Mouse (Mus musculus): Measurements from ENCODE around the gene Cftr.

Cftr gene

GRCm38 (mm10) chr6:18314365-18314943, 144.0 kb downstream of the Cftr start:
- no peak for DNase-seq (ENCODE audit: low spot score in 2 of 2)

- DNase-seq (ENCODE audit: low spot score in 2 of 2): no peak
Observed at GRCm38 (mm10) chr6:18322950-18323349, 152.5 kb downstream of the Cftr start.

- no peak for DNase-seq (ENCODE audit: low spot score in 2 of 2)
Observed at GRCm38 (mm10) chr6:18335393-18335792, 164.9 kb downstream of the Cftr start.

GRCm38 (mm10) chr6:18338307-18338706, 167.8 kb downstream of the Cftr start:
- DNase-seq (ENCODE audit: low spot score in 2 of 2): no peak

- no peak for DNase-seq (ENCODE audit: low spot score in 2 of 2)
Observed at GRCm38 (mm10) chr6:18344272-18344671, 173.8 kb downstream of the Cftr start.

- no peak for DNase-seq (ENCODE audit: low spot score in 2 of 2)
Observed at GRCm38 (mm10) chr6:18349153-18349858, 178.8 kb downstream of the Cftr start.

- DNase-seq (ENCODE audit: low spot score in 2 of 2): no peak
Observed at GRCm38 (mm10) chr6:18360154-18360553, 189.7 kb downstream of the Cftr start.

- no peak for DNase-seq (ENCODE audit: low spot score in 2 of 2)
Observed at GRCm38 (mm10) chr6:18360955-18361354, 190.5 kb downstream of the Cftr start.

GRCm38 (mm10) chr6:18362232-18362631, 191.7 kb downstream of the Cftr start:
- no peak for DNase-seq (ENCODE audit: low spot score in 2 of 2)

GRCm38 (mm10) chr6:18369054-18369453, 198.6 kb downstream of the Cftr start:
- no peak for DNase-seq (ENCODE audit: low spot score in 2 of 2)

- no peak for DNase-seq (ENCODE audit: low spot score in 2 of 2)
Observed at GRCm38 (mm10) chr6:18369723-18370122, 199.2 kb downstream of the Cftr start.
